Mouse (Mus musculus): ENCODE data around the gene Prickle1.

Prickle1 gene

GRCm38 (mm10) chr15:93503201-93503745 is 92.4 kb downstream of the Prickle1 start:
- no peak for DNase-seq (ENCODE audit: low spot score in 2 of 2)

GRCm38 (mm10) chr15:93502703-93503102 is 93.0 kb downstream of the Prickle1 start:
- no peak for DNase-seq (ENCODE audit: low spot score in 2 of 2)

- no peak for DNase-seq (ENCODE audit: low spot score in 2 of 2)
Observed at GRCm38 (mm10) chr15:93499866-93500265, 95.8 kb downstream of the Prickle1 start.

- no peak for DNase-seq (ENCODE audit: low spot score in 2 of 2)
Observed at GRCm38 (mm10) chr15:93494700-93495099, 101.0 kb downstream of the Prickle1 start.

GRCm38 (mm10) chr15:93489597-93489996 is 106.1 kb downstream of the Prickle1 start:
- no peak for DNase-seq (ENCODE audit: low spot score in 2 of 2)

- no peak for DNase-seq (ENCODE audit: low spot score in 2 of 2)
Observed at GRCm38 (mm10) chr15:93486066-93486465, 109.6 kb downstream of the Prickle1 start.

GRCm38 (mm10) chr15:93485252-93485651 is 110.4 kb downstream of the Prickle1 start:
- DNase-seq (ENCODE audit: low spot score in 2 of 2) = no peak

GRCm38 (mm10) chr15:93484261-93484710 is 111.4 kb downstream of the Prickle1 start:
- DNase-seq (ENCODE audit: low spot score in 2 of 2) = no peak

GRCm38 (mm10) chr15:93481112-93481511 is 114.6 kb downstream of the Prickle1 start:
- DNase-seq (ENCODE audit: low spot score in 2 of 2) = no peak

- peak; percentile 35 to 51 for DNase-seq (ENCODE audit: low spot score in 2 of 2)
Observed at GRCm38 (mm10) chr15:93479445-93479844, 116.2 kb downstream of the Prickle1 start.

GRCm38 (mm10) chr15:93478676-93479075 is 117.0 kb downstream of the Prickle1 start:
- DNase-seq (ENCODE audit: low spot score in 2 of 2) = no peak

GRCm38 (mm10) chr15:93477729-93478128 is 118.0 kb downstream of the Prickle1 start:
- no peak for DNase-seq (ENCODE audit: low spot score in 2 of 2)

- no peak for DNase-seq (ENCODE audit: low spot score in 2 of 2)
Observed at GRCm38 (mm10) chr15:93475688-93476087, 120.0 kb downstream of the Prickle1 start.

- DNase-seq (ENCODE audit: low spot score in 2 of 2) = peak in 1 of 2 experiments; percentile 29
Observed at GRCm38 (mm10) chr15:93474277-93474676, 121.4 kb downstream of the Prickle1 start.

GRCm38 (mm10) chr15:93472089-93472488 is 123.6 kb downstream of the Prickle1 start:
- no peak for DNase-seq (ENCODE audit: low spot score in 2 of 2)

GRCm38 (mm10) chr15:93471651-93472050 is 124.0 kb downstream of the Prickle1 start:
- no peak for DNase-seq (ENCODE audit: low spot score in 2 of 2)

GRCm38 (mm10) chr15:93461066-93461465 is 134.6 kb downstream of the Prickle1 start:
- DNase-seq (ENCODE audit: low spot score in 2 of 2) = no peak

- DNase-seq (ENCODE audit: low spot score in 2 of 2) = no peak
Observed at GRCm38 (mm10) chr15:93459422-93459821, 136.3 kb downstream of the Prickle1 start.

- no peak for DNase-seq (ENCODE audit: low spot score in 2 of 2)
Observed at GRCm38 (mm10) chr15:93456005-93456404, 139.7 kb downstream of the Prickle1 start.

GRCm38 (mm10) chr15:93453296-93453695 is 142.4 kb downstream of the Prickle1 start:
- DNase-seq (ENCODE audit: low spot score in 2 of 2) = no peak
